Mouse (Mus musculus): Measurements from ENCODE around the gene Chac1.

Chac1 gene

DNA sequence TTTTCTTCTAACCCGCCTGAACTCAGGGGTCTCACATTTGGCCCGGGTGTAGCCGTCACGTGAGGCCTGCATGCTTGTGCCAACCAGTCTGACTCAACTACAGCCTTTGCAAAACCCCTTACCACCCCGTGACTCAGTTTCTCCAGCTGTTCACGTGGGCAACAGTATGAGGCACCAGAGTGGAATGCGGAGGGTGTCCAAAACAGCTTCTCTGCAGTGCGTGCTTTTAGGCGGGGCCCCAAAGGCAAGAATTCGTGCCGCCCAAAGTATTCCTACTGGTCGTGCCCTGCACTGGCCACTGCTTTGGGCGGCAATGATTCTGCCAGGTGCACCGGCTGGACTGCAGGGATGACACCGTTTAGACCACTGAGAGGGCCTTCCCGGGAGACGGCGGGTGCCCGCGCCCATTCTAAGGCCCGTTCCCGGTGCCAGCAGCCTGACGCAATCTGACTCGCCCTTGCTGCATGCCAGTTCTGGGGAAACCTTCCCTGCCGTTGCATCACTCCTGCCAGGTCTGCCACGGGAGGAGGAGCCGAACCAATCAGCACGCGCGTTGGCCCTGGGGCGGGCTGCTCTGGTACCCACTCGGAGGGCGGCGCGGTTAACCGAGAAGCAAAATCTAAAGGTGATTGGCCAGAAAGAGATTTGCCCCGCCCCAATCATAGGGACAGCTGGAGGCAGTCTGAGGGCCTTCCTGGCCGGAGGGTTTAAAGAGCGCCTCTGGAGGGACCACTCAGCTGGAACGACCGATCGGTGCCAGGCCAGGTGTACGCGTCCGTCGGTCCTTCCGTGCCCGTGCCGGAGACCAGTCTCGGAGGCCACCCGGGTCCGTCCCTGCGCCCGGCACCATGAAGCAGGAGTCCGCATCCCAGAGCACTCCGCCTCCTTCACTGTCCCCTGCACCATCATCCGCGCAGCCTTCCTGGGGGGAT lies at the start of gene Chac1:
Chac1 (plus strand) TSS at position 675 of the 932 bp plus-strand sequence.
- peak; percentile 93 for DNase-seq (ENCODE audit: low spot score)

GRCm38 (mm10) chr2:119302876-119303275 lies 48.2 kb upstream of the Chac1 start:
- DNase-seq (ENCODE audit: low spot score) = no peak

DNA sequence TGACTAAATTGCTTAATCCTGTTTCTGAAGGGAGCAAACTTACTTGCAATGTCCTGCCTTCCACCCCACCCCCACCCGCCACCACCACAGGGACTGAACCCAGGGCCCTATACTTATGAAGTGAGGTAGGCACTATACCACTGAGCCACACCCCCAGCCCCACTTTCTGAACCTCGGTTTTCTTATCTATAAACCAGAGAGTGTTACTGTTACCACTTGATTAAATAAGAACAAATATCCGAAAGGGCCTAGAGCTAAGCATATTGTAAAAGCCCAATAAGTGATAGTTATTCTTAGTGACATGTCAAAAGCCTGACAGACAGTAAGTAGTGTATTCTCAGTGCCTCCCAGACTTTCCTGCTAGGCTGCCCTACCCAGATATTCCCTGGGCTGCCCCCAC lies 46.6 kb upstream of the Chac1 start:
- no peak for DNase-seq (ENCODE audit: low spot score)

- peak; percentile 79 for DNase-seq (ENCODE audit: low spot score)
Observed at GRCm38 (mm10) chr2:119304798-119305208, 46.2 kb upstream of the Chac1 start.

- DNase-seq (ENCODE audit: low spot score) = peak; percentile 49
Observed at GRCm38 (mm10) chr2:119311544-119311943, 39.5 kb upstream of the Chac1 start.

GRCm38 (mm10) chr2:119312380-119312958 lies 38.6 kb upstream of the Chac1 start:
- DNase-seq (ENCODE audit: low spot score) = no peak

GRCm38 (mm10) chr2:119313780-119314479 lies 37.1 kb upstream of the Chac1 start:
- DNase-seq (ENCODE audit: low spot score) = peak; percentile 38

GRCm38 (mm10) chr2:119314742-119315310 lies 36.2 kb upstream of the Chac1 start:
- peak; percentile 40 for DNase-seq (ENCODE audit: low spot score)

GRCm38 (mm10) chr2:119318043-119318710 lies 32.9 kb upstream of the Chac1 start:
- DNase-seq (ENCODE audit: low spot score) = peak; percentile 35

- DNase-seq (ENCODE audit: low spot score) = no peak
Observed at GRCm38 (mm10) chr2:119320571-119320970, 30.5 kb upstream of the Chac1 start.

DNA sequence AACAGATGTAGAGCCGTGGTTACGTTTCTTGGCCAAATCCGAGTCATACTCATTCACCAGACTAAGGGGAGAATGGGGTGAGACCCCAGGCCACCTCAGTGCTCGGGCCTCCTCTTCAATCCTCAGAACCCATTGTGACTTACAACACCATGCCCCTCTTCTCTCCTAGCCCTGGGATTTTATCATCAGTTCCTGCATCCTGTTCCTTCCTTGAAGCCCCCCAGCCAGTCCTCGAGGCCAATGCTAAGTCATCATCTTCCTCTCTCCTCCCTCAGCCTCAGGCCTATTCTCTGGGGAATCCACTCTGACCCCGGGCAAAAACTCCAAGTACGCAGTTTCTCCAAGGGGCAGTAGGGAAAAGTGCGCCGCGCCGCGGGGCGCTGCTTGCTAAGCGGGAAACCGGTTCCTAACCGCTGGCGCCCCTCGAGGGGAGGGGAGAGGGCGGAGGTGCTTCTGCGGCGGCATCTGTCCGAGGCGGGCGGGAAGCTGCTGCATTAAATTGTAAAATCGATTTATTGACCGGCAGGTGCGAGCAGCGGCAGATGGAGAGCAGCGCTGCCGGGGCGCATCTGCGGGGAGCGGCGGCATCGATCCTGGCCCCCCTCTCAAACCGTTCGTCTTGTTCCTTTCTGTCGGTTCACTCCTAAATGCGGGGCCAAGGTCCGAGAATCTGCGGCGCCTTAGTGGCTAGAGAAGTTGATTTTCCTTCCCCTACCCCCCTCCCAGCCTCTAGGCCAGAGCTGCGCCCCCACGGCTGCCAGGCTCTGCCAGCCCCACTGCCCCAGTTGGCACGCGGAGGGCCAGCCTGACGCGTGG lies 29.1 kb upstream of the Chac1 start:
- DNase-seq (ENCODE audit: low spot score) = no peak

- DNase-seq (ENCODE audit: low spot score) = no peak
Observed at GRCm38 (mm10) chr2:119322587-119323300, 28.3 kb upstream of the Chac1 start.

DNA sequence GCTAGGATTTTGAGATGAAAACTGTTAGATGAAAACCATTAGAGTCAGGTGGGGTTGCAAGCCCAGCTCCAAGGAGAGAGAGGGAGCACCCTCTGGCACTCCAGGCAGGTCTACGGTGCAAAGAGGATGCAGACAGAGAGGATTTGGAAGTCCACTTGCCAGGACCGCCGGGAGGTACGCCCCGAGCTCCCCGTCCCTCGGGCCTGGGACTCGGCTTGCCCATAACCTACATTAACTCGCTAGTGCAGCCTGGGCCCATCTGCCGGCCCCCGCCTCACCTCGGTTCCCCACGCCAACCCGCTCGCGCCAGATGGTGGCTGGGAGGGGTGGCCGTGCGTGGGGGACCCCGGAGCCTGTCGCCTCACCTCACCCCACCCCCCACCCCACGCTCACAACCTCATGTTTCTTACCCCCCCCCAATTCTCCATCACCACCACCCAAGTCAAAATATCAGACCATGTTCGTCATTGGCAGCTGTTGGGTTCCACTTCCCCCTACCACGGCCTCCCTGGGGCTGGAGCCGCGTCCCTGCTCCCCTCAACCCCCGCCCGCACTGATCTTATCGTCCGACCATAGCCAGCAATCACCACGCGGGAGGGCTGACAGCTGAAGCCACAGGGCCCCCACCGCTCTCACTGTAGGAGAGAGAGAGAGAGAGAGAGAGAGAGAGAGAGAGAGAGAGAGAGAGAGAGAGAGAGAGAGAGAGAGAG lies 27.0 kb upstream of the Chac1 start:
- no peak for DNase-seq (ENCODE audit: low spot score)

DNA sequence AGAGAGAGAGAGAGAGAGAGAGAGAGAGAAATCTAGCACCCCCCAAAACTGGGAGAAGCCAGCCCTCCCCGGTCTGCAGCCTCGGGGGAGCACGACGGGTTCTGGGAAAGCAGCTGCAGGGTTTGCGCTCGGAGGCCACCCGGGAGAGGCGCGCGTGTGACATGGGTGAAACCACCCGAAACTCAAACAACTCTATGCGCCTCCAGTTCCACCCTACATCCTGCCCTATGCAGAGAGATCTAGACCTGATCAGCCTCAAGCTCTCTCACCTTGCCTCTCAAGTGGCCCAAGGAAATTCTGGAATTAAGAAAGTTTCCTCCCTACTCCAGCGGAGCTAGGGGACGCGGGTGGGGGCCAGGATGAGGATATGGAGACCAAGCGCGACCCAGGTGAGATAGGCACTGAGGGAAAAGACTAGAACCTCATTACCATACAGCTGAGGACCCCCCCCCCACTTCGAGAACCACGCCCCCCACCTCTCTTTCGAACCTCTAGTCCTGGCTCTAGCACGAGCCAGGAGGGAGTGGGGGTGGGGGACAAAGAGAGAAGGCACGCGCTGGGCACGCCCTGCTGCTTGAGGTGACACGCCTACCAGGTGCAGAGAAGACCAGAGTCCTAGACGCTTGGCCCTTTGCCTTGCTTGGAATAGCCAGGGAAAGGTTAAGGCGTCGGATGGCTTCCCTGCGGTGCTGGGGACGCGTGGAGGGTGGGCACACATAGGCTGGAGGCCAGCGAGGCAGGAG lies 26.3 kb upstream of the Chac1 start:
- DNase-seq (ENCODE audit: low spot score) = no peak

- DNase-seq (ENCODE audit: low spot score) = peak; percentile 84
Observed at GRCm38 (mm10) chr2:119325568-119326143, 25.4 kb upstream of the Chac1 start, which contains the start of gene Dll4. Dll4 (plus strand) TSS chr2:119325784.

GRCm38 (mm10) chr2:119326161-119327101 lies 24.6 kb upstream of the Chac1 start:
- no peak for DNase-seq (ENCODE audit: low spot score)

- DNase-seq (ENCODE audit: low spot score) = peak; percentile 79
Observed at GRCm38 (mm10) chr2:119327102-119327480, 23.9 kb upstream of the Chac1 start.

Measured in lung, postnatal 25 days (tissue).